Mouse (Mus musculus): ENCODE data around the gene Nthl1.

Gene Nthl1

GRCm38 (mm10) chr17:24628646-24629045 is 3.8 kb upstream of the Nthl1 start:
- in situ Hi-C loops (cut with MboI, MseI): no loop called here

GRCm38 (mm10) chr17:24630072-24630471 is 2.4 kb upstream of the Nthl1 start:
- in situ Hi-C loops (cut with MboI, MseI): no loop called here

DNA sequence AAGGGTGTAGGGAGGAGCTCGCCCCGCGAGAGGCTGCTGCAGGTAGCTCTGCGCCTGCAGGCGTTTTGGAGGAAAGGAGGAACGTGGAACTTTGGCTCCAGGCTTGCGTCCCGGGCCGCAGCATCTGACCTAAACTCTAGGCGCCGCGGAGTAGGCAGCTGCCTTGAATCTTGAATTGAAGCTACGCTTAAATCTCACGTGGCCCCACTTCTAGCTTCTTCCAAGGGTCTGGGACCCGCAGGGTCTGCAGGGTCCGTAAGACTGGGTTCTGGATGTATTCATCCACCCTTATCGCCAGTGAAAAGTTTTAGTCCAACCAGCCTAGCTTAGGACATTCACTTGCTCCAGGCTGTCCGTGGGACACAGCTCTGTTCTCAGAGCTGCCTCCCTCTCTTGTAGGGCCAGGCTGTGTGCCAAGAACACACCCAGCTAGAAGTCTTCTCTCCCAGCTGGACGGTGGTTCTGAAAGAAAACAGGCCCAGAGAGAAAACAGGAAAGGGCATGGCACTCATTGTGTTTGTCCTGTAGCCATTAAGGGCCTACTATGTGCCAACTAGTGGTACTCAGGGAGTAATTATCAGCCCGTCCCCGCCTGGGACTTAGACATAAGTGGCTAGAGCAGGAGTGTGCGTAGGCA is 451 bp downstream of the Nthl1 start:
- in situ Hi-C loops (cut with MboI, MseI): no loop called here

DNA sequence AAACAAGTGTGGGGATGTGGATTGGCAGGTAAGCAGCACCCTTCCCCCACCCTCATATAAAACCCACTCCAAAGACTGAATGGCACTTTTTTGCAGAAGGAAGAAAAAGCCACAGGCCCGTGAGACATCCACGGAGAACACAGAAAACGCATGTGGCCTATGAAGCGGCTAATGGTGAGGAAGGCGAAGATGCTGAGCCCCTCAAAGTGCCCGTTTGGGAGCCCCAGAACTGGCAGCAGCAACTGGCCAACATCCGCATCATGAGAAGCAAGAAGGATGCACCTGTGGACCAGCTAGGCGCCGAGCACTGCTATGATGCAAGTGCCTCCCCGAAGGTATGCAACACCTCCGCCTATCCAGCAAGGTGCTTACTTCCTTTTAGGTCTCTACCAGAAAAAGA is 1.4 kb downstream of the Nthl1 start:
- in situ Hi-C loops (cut with MboI, MseI): no loop called here

- in situ Hi-C loops (cut with MboI, MseI): no loop called here
Observed at GRCm38 (mm10) chr17:24635024-24635423, 2.5 kb downstream of the Nthl1 start.

GRCm38 (mm10) chr17:24635694-24636093 is 3.2 kb downstream of the Nthl1 start:
- in situ Hi-C loops (cut with MboI, MseI): no loop called here

GRCm38 (mm10) chr17:24636781-24637481 is 4.5 kb downstream of the Nthl1 start:
- in situ Hi-C loops (cut with MboI, MseI): no loop called here

GRCm38 (mm10) chr17:24638214-24638613 is 5.7 kb downstream of the Nthl1 start:
- in situ Hi-C loops (cut with MboI, MseI): no loop called here

GRCm38 (mm10) chr17:24638840-24639239 is 6.4 kb downstream of the Nthl1 start:
- in situ Hi-C loops (cut with MboI, MseI): no loop called here

DNA sequence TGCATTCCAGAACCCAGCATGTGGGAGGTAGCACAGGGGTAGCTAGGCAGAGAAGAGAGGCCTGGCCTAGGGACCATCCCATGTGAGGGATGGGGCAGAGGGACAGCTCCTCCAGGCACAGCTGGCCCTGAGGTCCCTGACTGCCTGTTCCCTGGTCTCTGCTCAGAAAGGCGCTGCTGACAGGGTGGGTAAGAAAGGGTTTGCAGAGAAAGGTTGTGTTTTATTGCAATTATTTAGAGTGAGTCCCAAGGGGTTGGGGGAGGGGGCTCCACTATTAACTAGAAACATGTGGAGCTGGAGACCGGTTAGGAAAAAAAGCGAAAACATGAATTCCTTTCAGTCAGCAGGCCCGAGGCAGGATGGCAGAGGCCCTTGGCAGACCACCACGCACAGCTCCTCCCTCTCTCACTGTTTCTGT is 7.1 kb downstream of the Nthl1 start:
- in situ Hi-C loops (cut with MboI, MseI): no loop called here

DNA sequence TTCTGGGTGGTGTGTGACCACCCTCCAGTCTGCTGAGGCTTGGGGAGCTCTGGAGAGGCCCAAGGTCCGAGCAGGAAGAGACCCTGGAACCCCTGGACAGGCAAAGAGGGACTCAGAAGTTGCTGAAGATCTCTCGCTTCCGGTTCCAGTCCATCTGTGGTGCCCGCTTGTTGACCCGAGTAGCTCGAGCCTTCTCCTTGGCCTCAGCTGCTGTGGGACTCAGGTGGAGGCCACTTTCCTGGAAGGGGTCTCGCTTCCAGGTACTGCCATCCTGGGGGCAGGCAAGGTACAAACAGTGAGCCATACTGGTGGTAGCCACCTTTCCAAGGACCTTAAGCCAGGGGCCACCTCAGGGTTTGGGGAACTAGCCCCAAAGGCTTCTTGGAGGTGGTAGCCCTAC is 7.6 kb downstream of the Nthl1 start:
- in situ Hi-C loops (cut with MboI, MseI): no loop called here

GRCm38 (mm10) chr17:24640581-24640980 is 8.1 kb downstream of the Nthl1 start:
- in situ Hi-C loops (cut with MboI, MseI): no loop called here

GRCm38 (mm10) chr17:24641944-24642343 is 9.5 kb downstream of the Nthl1 start:
- in situ Hi-C loops (cut with MboI, MseI): no loop called here

- in situ Hi-C loops (cut with MboI, MseI): no loop called here
Observed at GRCm38 (mm10) chr17:24642791-24643343, 10.4 kb downstream of the Nthl1 start.

DNA sequence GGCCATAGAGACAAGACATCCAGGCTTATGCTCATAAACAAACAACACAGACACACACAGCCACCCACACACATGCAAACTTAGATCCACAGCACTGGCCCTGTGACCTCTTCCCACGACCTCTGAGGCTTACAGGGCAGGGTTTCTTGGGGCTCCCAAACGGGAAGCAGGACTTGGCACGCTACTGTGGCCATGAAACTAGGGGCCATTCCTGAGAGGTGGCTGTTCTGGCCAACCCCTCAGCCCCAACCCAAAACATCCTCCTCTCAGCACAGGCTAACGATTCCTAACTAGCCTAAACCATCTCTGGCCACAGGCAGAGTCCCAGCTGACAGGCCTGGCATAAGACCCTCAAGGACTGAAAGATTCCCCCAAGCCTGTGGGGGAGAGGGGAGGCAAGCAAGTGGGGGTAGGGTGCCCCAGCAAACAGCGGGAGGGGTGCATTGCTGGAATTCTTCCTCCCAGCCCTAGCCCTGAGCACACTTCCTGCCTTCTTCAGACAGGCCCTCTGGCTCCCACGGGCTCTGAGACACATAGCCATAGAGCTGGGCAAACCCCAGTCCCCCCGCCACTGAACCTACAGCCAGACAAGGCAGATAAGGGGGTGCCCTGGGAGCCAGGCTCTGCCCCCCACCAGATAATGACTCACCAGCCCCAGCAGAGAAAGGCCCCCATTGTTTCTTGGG is 11.7 kb downstream of the Nthl1 start:
- in situ Hi-C loops (cut with MboI, MseI): no loop called here

DNA sequence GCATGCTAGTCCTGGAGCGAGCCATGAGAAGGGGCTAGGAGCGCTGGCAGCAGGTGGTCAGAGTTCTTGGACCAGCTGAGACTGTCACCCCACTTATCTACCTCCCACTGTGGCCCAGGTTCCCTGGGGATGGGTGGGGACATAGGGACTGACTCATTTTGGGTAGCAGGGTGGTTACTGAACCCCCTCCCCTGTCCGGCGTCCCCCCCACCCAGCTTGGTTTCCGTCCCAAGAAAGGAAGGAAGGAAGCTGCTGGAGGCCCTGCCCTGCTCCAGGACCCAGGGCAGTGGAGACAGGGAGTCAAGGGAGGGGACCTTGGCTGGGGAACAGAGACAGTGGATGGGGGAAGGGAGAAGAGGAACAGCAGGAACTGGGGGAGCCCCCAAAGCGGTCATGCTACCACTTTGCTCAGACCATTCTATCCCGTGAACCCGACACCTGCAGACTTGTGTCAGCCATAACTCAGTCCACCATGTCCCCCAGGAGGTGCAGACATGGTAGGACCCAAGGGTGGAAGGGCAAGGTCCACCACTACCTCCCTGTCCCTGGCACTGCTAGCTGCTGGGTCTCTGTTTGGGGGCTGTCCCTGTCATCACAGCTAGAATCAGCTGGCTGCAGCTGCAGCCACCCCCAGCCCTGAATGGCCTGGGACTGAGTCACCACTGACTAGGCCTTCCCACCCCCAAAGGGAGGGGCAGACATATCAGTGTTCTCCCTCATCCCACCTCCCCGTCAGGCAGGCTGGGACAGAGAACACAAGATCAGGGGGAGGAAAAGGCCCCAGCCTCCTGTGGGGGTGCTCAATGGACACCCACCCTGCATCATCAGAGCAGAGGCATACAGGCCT is 12.6 kb downstream of the Nthl1 start:
- in situ Hi-C loops (cut with MboI, MseI): no loop called here

GRCm38 (mm10) chr17:24645916-24646315 is 13.4 kb downstream of the Nthl1 start:
- in situ Hi-C loops (cut with MboI, MseI): no loop called here

DNA sequence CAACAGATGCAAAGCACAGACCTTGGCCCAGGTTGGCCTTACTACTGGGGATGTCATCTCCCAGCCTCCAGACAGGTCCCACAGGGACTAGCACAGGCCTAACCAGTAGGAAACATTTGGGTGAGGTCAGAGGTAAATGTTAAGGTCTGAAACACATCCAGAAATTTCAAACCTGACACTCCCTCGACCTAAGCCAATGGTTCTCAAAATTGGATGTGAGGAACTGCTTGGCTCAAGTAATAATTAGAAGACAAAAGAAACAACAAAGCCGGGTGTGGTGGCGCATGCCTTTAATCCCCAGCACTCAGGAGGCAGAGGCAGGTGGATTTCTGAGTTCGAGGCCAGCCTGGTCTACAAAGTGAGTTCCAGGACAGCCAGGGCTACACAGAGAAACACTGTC is 13.9 kb downstream of the Nthl1 start:
- in situ Hi-C loops (cut with MboI, MseI): no loop called here

DNA sequence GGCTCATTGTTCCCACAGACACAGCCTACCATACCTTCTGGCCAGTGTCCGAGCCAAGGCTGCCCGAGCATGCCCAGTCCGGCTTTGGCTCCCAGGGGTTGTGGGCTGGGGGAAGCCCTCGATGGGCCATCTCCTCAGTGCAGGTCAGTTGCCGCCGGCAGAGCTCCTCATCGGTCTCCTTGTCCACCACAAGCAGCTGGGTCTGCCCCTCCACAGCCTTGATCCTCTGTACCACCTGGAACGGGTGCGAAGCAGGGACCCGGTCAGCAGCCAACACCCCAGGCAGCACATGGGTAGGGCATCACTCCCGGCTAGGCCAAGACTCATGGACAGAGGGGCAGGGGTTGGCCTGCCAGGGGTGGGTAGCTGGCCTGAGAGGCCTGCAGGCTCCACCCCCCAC is 15.0 kb downstream of the Nthl1 start:
- in situ Hi-C loops (cut with MboI, MseI): no loop called here

DNA sequence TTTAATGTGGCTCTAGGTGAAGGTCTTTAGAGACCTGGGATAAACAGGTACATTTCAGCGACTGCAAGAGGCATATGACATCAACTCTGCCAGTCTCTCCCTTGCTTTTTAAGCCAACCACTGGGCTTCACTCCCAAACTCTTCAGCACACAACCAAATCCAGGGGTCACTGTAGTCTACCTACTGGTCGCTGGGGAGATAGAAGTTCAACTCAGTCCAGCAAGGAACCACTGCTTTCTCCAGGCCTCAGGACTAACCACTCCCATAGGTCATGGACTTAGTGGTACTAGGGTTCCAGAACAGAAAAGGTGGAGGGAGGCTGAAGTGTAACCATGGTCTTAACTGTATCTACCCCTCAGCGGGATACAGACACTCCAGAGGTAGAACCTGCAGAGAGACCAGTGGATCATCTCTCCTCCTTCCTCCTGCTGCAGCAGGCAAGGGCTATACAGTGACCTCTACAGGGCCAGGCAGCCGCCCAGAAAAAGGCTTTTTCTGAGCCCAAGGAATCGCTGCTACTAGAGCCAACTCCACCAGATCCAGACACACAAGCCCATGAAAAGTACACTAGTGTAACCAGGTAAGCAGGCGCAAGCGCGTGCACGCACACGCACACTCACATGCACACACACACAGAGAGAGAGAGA is 16.4 kb downstream of the Nthl1 start:
- in situ Hi-C loops (cut with MboI, MseI): no loop called here

GRCm38 (mm10) chr17:24649581-24650069 is 17.1 kb downstream of the Nthl1 start:
- in situ Hi-C loops (cut with MboI, MseI): no loop called here
